Mouse (Mus musculus): ENCODE measurements at regions not wholly inside any gene's neighbourhood (a gene's known extent, or its start where the extent isn't known, plus 50 kb on each side); places are given as distances from the start of the nearest gene placed in this dataset.
A peak's percentile ranks its signal among the peaks of the same experiment; 100 is the strongest.
"Not testable (repeated sequence)": the region's sequence is repeated elsewhere in the genome, so short reads cannot be mapped to it uniquely, and the experiment has no call there.

GRCm38 (mm10) chr12:114285082-114285481 lies 741.4 kb downstream of the Adam6a start:
- no peak for ATAC-seq (ENCODE audit: low FRiP score, low read depth)
- Histone ChIP-seq H3K36me3 (no peaks in the 10 kb centered on the region), H3K4me3 (no peak overlapping the region), H3K9me3 (peaks cover 42% of the 10 kb centered on the region), H3K4me2 (replicated peaks) (no peak overlapping the region), H3K9ac (no peak overlapping the region), H3K27me3 (replicated peaks) (no peaks in the 10 kb centered on the region), H3K4me1 (no peaks in the 10 kb centered on the region), H3K27ac (no peak overlapping the region)
- WGBS: 80% methylated on average over 1 of the region's 1 CpGs

- Histone ChIP-seq H3K4me3 (no peak overlapping the region), H3K27me3 (replicated peaks) (no peaks in the 10 kb centered on the region), H3K36me3 (no peaks in the 10 kb centered on the region), H3K9me3 (peaks cover 41% of the 10 kb centered on the region), H3K9ac (no peak overlapping the region), H3K4me2 (replicated peaks) (no peak overlapping the region), H3K4me1 (no peaks in the 10 kb centered on the region), H3K27ac (no peak overlapping the region)
- no peak for ATAC-seq (ENCODE audit: low FRiP score, low read depth)
- 84% methylated on average over 3 of the region's 3 CpGs for WGBS
These were observed 743.3 kb downstream of the Adam6a start for GRCm38 (mm10) chr12:114287041-114287440.

DNA sequence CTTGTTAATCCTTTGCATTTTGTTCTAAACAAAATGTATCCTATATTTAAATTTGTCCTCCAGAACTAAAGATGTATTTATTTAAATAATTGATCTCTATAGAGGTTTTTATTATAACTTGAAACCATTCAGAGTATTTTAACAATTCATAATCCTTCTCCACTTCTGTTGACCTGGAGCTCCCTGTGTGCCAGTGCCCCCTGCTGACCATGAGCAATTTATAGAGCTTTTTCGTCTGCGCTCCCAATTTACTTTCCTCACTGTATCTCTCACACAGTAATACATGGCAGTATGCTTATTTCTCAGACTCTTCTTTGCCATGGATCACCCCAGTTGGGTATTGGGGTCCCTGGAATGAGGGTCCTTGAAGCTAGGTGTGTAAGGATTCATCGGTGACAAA lies 747.4 kb downstream of the Adam6a start:
- 91% methylated on average over 3 of the region's 3 CpGs for WGBS
- H3K9me3 ChIP-seq: peaks cover 24% of the 10 kb centered on the region
- H3K27ac ChIP-seq: no peak overlapping the region
- H3K9ac ChIP-seq: no peak overlapping the region
- no peak overlapping the region for H3K4me2 ChIP-seq (replicated peaks)
- H3K4me1 ChIP-seq: no peaks in the 10 kb centered on the region
- no peak for ATAC-seq (ENCODE audit: low FRiP score, low read depth)
- no peaks in the 10 kb centered on the region for H3K27me3 ChIP-seq (replicated peaks)
- H3K4me3 ChIP-seq: no peak overlapping the region
- no peaks in the 10 kb centered on the region for H3K36me3 ChIP-seq

- Histone ChIP-seq H3K27ac (no peak overlapping the region), H3K4me2 (replicated peaks) (no peak overlapping the region), H3K27me3 (replicated peaks) (no peaks in the 10 kb centered on the region), H3K9me3 (peaks cover 15% of the 10 kb centered on the region; the same call in 1 of the 2 replicates), H3K9ac (no peak overlapping the region), H3K36me3 (no peaks in the 10 kb centered on the region), H3K4me1 (no peaks in the 10 kb centered on the region), H3K4me3 (no peak overlapping the region)
- WGBS: 83% methylated on average over 5 of the region's 5 CpGs
- ATAC-seq (ENCODE audit: low FRiP score, low read depth): no peak
These were observed 756.1 kb downstream of the Adam6a start for GRCm38 (mm10) chr12:114299771-114300170.

DNA sequence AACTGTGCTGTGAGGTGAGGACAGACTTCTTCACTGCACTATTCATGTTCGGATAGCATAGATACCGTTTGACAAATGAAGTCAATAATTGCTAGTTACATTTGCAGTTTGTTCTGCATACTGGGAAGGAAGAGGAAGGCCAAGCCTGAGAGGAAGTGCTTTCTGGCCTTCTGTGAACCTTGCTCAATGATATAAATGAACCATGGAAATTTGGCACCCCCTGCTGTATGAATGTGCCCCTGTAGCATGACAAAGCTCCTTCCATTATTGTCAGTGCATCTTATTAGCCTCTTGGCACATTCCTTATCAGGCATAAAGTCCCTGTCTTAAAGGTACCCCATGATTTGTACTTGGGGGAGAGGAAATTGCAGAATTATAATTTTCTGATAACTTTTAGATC lies 758.0 kb downstream of the Adam6a start:
- 91% methylated on average over 2 of the region's 2 CpGs for WGBS

DNA sequence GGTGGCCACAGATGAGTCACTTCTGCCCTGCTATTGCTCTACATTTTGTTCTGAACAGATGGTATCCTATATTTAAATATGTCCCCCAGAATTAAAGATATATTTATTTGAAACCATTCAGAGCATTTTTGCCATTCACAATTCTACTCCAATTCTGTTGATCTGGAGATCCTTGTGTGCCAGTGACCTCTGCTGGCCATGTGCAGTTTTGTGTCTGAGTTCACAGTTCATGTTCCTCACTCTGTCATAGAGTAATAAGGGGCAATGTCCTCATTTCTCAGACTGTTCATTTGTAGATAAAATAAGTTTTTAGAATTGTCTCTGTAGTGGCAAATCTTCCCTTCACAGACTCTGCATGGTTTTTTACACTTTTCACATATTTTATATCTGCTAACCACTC lies 788.8 kb downstream of the Adam6a start:
- H3K27me3 ChIP-seq (replicated peaks): no peaks in the 10 kb centered on the region
- H3K9me3 ChIP-seq: peaks cover 21% of the 10 kb centered on the region
- H3K4me3 ChIP-seq: no peak overlapping the region
- H3K4me2 ChIP-seq (replicated peaks): no peak overlapping the region
- H3K27ac ChIP-seq: no peak overlapping the region
- no peaks in the 10 kb centered on the region for H3K4me1 ChIP-seq
- no peaks in the 10 kb centered on the region for H3K36me3 ChIP-seq
- ATAC-seq (ENCODE audit: low FRiP score, low read depth): no peak
- H3K9ac ChIP-seq: no peak overlapping the region

More for the DNA sequence above, 758.0 kb downstream of the Adam6a start:
- ATAC-seq (ENCODE audit: low FRiP score, low read depth): no peak
- no peaks in the 10 kb centered on the region for H3K36me3 ChIP-seq
- no peak overlapping the region for H3K9ac ChIP-seq
- no peak overlapping the region for H3K4me3 ChIP-seq
- no peak overlapping the region for H3K27ac ChIP-seq
- peaks cover 25% of the 10 kb centered on the region; the same call in 1 of the 2 replicates for H3K9me3 ChIP-seq
- H3K4me1 ChIP-seq: no peaks in the 10 kb centered on the region
- H3K4me2 ChIP-seq (replicated peaks): no peak overlapping the region
- no peaks in the 10 kb centered on the region for H3K27me3 ChIP-seq (replicated peaks)

- Histone ChIP-seq H3K4me1 (no peaks in the 10 kb centered on the region), H3K27me3 (replicated peaks) (no peaks in the 10 kb centered on the region), H3K9me3 (peaks cover 33% of the 10 kb centered on the region), H3K36me3 (no peaks in the 10 kb centered on the region), H3K9ac (no peak overlapping the region), H3K4me3 (no peak overlapping the region), H3K27ac (no peak overlapping the region), H3K4me2 (replicated peaks) (no peak overlapping the region)
- no peak for ATAC-seq (ENCODE audit: low FRiP score, low read depth)
- WGBS: 67% methylated on average over 3 of the region's 3 CpGs
These were observed 822.6 kb downstream of the Adam6a start for GRCm38 (mm10) chr12:114366276-114366675.

- Histone ChIP-seq H3K9me3 (peaks cover 23% of the 10 kb centered on the region), H3K4me2 (replicated peaks) (peak overlapping the region; percentile 24)
- ATAC-seq (ENCODE audit: low FRiP score, low read depth); H3K27ac ChIP-seq; H3K27me3 ChIP-seq (replicated peaks); H3K36me3 ChIP-seq; H3K4me1 ChIP-seq; H3K9ac ChIP-seq; H3K4me3 ChIP-seq: not testable (repeated sequence)
- WGBS: 33% methylated on average over 37 of the region's 43 CpGs
These were observed 835.1 kb downstream of the Adam6a start for GRCm38 (mm10) chr12:114378696-114379350.

DNA sequence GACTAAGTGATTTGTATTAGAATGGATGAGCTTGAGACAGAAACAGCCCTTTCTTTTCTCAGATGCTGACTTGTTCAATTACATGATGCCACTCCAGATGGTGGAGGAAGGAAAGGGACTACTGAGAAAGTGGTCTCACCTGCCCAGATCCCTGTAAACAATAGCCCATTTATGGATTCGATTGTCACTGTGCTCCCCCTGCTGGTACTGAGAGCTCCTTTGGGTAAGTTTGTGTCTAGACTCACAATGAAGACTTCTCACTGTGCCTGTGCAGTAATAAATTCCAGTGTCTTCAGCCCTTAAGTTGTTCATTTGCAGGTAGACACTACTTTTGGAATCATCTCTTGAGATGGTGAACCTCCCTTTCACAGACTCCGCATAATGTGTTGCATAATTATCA lies 847.7 kb downstream of the Adam6a start:
- Histone ChIP-seq H3K9me3 (peaks cover 21% of the 10 kb centered on the region), H3K9ac (no peak overlapping the region), H3K27ac (no peak overlapping the region), H3K4me3 (no peak overlapping the region), H3K4me1 (no peaks in the 10 kb centered on the region), H3K27me3 (replicated peaks) (no peaks in the 10 kb centered on the region), H3K36me3 (no peaks in the 10 kb centered on the region), H3K4me2 (replicated peaks) (no peak overlapping the region)
- WGBS: 72% methylated on average over 2 of the region's 2 CpGs
- no peak for ATAC-seq (ENCODE audit: low FRiP score, low read depth)

- Histone ChIP-seq H3K36me3 (no peaks in the 10 kb centered on the region), H3K27ac (no peak overlapping the region), H3K27me3 (replicated peaks) (no peaks in the 10 kb centered on the region), H3K4me3 (no peak overlapping the region), H3K9ac (no peak overlapping the region), H3K4me2 (replicated peaks) (no peak overlapping the region), H3K9me3 (peaks cover 19% of the 10 kb centered on the region), H3K4me1 (no peaks in the 10 kb centered on the region)
- 61% methylated on average over 2 of the region's 2 CpGs for WGBS
- ATAC-seq (ENCODE audit: low FRiP score, low read depth): no peak
These were observed 862.5 kb downstream of the Adam6a start for GRCm38 (mm10) chr12:114406206-114406605.

GRCm38 (mm10) chr12:114434529-114434928 lies 890.8 kb downstream of the Adam6a start:
- no peaks in the 10 kb centered on the region for H3K27me3 ChIP-seq (replicated peaks)
- no peak for ATAC-seq (ENCODE audit: low FRiP score, low read depth)
- H3K4me3 ChIP-seq: no peak overlapping the region
- H3K4me2 ChIP-seq (replicated peaks): no peak overlapping the region
- H3K9ac ChIP-seq: no peak overlapping the region
- H3K27ac ChIP-seq: no peak overlapping the region
- no peaks in the 10 kb centered on the region for H3K36me3 ChIP-seq
- peaks cover 29% of the 10 kb centered on the region; the same call in 1 of the 2 replicates for H3K9me3 ChIP-seq
- no peaks in the 10 kb centered on the region for H3K4me1 ChIP-seq

GRCm38 (mm10) chr12:114462037-114462436 lies 918.3 kb downstream of the Adam6a start:
- no peak for ATAC-seq (ENCODE audit: low FRiP score, low read depth)
- 77% methylated on average over 5 of the region's 5 CpGs for WGBS
- Histone ChIP-seq H3K27me3 (replicated peaks) (no peaks in the 10 kb centered on the region), H3K27ac (no peak overlapping the region), H3K4me2 (replicated peaks) (no peak overlapping the region), H3K9ac (no peak overlapping the region), H3K36me3 (no peaks in the 10 kb centered on the region), H3K4me3 (no peak overlapping the region), H3K4me1 (no peaks in the 10 kb centered on the region), H3K9me3 (peaks cover 44% of the 10 kb centered on the region)

- H3K27ac ChIP-seq: no peak overlapping the region
- H3K27me3 ChIP-seq (replicated peaks): no peaks in the 10 kb centered on the region
- no peaks in the 10 kb centered on the region for H3K4me1 ChIP-seq
- no peak overlapping the region for H3K4me2 ChIP-seq (replicated peaks)
- no peak for ATAC-seq (ENCODE audit: low FRiP score, low read depth)
- no peaks in the 10 kb centered on the region for H3K36me3 ChIP-seq
- H3K4me3 ChIP-seq: no peak overlapping the region
- H3K9ac ChIP-seq: no peak overlapping the region
- peaks cover 44% of the 10 kb centered on the region for H3K9me3 ChIP-seq
These were observed 918.9 kb downstream of the Adam6a start for GRCm38 (mm10) chr12:114462566-114462965.
